Mouse (Mus musculus) kidney, postnatal 36 days (tissue): ENCODE results near the gene Pskh1.

Experiments
- DNase-seq, 2 experiments: peaks; one replicate each; pipeline ENCODE4 v3.0.0; 2021 to 2022; ENCODE audit warnings: mixed read lengths in 2 of 2

Gene Pskh1

GRCm38 (mm10) chr8:105959350-105959749, 59.1 kb downstream of the Pskh1 start:
- DNase-seq = peak; percentile 88 to 90

- DNase-seq = no peak
Observed at GRCm38 (mm10) chr8:105961101-105961500, 60.9 kb downstream of the Pskh1 start.

DNA sequence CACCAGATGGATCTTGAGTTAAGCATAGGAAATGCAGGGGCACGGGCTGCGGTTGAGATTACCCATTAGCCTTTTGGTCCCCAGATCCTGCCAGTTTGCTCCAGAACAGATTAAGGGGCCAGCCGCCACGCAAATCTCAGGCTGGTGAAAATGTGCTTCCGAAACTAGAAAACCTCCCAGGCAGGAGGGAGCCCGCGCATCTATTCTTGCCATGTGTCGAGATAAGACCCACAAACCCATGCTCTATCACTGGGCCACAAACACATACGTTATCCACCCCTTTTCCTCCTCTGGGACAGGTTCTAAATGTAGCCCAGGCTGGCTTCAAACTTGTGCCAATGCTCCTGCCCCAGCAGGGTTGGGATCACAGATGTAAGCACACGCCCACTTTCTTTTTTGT, 61.3 kb downstream of the Pskh1 start:
- DNase-seq = no peak

DNA sequence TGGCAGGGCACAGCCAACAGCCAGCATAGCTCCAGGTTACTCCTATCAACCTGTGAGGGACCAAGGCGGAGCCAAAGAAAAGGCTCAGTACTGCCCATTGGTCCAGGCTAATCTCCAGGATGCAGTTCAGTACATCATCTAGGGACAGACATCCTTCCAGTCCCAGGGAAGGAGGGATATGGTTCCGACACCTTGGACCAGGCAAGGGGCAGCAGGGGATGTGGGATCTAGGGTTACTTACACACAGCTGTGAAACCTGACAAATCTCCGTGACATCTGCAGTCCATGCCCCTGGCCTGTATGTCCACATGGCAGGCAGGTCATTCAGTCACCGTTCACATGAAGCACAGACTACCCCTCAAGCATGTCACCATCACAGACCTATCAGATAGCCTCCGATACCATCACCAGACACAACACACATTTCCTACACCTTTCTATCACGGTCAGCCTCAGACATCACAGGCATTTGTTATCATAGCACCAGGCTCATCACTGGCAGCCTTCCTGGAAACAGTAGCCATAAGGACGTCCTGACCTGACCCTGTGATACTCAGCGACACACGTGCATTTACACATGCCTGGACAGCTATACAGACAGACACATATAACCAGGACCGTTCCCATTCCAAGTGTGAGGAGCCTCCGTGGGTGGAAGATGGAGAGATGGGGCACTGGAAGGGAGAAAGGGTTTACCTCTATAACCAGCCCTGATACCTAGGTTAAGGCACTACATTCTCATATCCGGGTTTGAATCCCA, 64.4 kb downstream of the Pskh1 start:
- DNase-seq = no peak

DNA sequence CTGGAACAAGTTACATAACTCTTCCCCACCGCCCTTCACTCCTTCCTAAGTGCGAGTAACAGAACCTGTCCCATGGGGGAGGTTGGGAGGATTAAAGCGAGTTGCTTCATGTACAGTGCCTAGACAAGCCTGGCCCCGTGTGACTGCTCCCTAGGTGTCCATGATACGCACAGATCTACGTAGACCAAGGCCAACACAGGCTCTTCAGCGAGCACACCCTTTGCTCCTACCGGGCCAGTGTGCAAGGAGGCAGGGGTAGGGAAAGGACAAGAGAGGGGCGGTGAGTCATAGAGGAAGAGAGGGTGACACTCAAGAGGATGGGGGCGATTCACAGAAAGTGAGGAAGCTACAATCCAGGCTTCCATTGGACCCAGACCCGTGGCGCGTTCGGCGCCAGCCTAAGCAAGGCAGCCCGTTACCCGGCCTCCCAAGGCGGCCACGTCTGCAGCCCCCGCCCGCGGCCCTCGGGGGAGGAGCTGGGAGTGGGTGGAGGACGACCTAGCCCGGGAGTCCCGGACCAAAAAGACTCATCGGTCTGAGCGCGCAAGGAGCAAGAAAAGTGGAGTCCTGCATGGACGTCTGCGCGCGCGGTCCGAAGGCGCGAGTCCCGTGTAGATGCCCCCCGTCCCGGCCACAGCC, 65.1 kb downstream of the Pskh1 start:
- DNase-seq = peak; percentile 36 to 69

DNA sequence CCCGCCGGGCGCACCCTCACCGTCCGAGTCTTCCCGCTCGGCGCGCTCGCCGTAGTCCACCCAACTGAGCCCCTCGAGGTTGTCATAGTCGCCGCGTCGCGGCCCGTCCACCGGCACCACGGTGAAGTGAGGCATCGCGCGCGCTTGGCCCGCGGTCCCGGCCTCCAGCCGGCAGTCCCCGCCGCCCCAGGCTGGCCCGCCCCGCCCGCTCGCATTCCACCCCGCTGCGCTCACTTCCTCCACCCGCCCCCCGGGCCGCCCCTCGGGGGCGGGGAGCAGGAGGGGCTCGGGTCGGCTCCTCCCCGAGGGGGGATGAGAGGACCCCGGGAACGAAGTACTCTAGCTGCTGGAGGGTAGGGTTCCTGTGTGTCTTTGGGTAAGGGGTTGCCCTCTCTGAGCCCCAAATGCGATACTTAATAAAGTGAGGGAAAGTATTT, 65.7 kb downstream of the Pskh1 start, which contains the start of gene Slc12a4:
Gene Slc12a4, minus strand, starts transcription at position 193 of the 437 bp plus-strand sequence.
- peak; percentile 73 to 90 for DNase-seq

DNA sequence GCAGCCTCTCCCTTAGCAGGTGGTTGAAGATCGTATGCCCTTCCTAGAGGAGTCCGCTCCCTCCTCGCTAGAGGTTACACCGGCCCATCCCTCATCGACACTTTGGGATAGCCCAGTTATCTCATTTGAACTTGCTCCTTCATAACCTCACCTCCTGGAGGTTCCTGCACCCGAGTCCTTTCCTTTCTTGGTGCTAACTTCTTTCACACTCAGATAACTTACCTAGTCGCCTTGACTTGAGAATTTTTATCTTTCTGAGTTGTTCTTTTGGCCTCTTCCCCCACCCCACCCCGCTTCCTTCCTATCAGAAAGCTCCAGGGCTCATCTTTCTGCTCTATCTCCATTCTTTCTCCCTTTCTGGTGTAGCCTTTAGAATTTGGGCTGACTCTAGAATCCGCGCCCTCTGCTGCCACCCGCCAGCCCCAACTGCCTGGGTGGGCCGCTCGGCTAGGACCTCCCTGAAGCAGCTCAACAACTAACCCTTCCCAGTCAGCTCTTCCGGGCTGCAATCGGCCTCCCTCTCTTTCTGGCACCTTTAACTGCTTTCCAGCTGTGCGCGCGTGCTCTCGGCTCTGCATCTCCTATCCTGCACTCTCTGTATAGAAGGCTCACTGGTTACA, 66.6 kb downstream of the Pskh1 start:
- DNase-seq = no peak

DNA sequence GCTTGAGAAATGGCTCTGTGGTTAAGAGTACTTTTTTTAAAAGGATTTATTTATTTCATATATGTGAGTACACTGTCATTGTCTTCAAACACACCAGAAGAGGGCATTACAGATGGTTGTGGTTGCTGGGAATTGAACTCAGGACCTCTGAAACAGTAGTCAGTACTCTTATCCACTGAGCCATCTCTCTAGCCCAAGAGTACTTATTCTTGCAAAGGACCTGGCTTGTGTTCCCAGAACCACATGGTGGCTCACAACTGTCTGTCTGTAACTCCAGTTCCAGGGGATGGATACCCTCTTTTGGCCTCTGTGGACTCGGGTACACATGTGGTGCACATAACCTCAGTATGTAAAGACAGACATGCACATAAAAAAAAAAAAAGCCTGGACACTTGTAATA, 69.1 kb downstream of the Pskh1 start:
- no peak for DNase-seq

DNA sequence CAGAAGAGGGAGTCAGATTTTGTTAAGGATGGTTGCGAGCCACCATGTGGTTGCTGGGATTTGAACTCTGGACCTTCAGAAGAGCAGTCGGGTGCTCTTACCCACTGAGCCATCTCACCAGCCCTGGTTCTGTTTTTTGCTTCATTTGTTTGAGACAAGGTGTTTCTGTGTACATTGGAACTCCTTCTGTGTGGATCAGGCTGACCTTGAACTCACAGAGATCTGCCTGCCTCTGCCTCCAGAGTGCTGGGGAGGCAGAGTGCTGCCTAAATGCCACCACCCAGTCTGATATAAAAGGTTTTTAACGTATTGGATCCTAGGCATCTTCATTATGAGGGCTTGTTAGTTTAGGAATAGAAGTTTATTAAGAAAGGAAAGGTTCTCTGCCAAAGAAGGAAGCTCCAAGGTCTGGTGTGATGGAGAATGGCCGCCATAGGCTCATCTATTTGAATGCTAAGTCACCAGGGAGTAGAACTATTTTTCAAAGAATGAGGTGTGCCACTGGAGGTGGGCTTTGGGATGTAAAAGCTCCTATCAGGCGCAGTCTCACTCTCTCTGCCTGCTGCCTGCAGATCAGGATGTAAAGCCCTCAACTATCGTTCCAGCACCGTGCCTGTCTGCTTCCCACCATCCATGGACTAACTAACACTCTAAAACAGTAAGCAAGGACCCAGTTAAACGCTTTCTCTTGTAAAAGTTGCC, 70.9 kb downstream of the Pskh1 start:
- DNase-seq = no peak

GRCm38 (mm10) chr8:105975363-105975762, 75.1 kb downstream of the Pskh1 start:
- no peak for DNase-seq

- no peak for DNase-seq
Observed at GRCm38 (mm10) chr8:105979325-105979724, 79.1 kb downstream of the Pskh1 start, which contains the start of gene Dpep3. TSS of gene Dpep3 (minus strand) at chr8:105979429.

DNA sequence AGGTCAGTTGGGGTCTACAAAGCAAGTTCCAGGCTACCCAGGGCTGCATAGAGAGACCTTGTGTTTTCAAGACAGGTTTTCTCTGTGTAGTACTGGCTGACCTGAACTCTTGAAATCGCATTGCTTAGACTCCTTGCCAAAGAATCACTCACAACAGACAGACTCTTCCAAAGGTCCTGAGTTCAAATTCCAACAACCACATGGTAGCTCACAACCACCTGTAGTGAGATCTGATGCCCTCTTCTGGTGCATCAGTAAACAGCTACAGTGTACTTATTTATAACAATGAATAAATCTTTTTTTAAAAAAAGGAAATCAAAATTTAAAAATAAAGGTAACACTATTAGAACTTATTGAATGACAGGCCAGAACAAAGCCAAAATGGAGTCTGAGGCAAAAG, 80.9 kb downstream of the Pskh1 start:
- DNase-seq = no peak
